Comparison of ENCODE assay signal across 16 mouse cellular contexts in genomic region chr1:177267645-177268044, GRCm38 (mm10).
"Had no signal": no experiment of that assay in that cellular context is flagged by ENCODE, and none has a peak within 500 bp of the region (broad histone marks: within the 10 kb centered on the region; RNA-seq: fewer than 3 reads in every experiment).

No protein-coding gene starts in this region.

- DNase-seq: kidney, adult 8-10 months; kidney, postnatal 25 days; layer of hippocampus, adult 9-11 months; midbrain, embryonic 14.5 days; retina, postnatal 1 day; right cerebral cortex, postnatal 14 days; thymus, adult 2 months; thymus, postnatal 25 days had no signal

- H3K36me3 ChIP-seq: limb, embryonic 12.5 days; lung, embryonic 15.5 days; midbrain, embryonic 10.5 days; neural tube, embryonic 15.5 days; stomach, embryonic 15.5 days had no signal

- H3K27me3 ChIP-seq: limb, embryonic 12.5 days; lung, embryonic 15.5 days; neural tube, embryonic 15.5 days; stomach, embryonic 15.5 days had no signal

- H3K9ac ChIP-seq: limb, embryonic 12.5 days; lung, embryonic 15.5 days; neural tube, embryonic 15.5 days; stomach, embryonic 15.5 days had no signal

- H3K27ac ChIP-seq: limb, embryonic 12.5 days; lung, embryonic 15.5 days; midbrain, embryonic 10.5 days; neural tube, embryonic 15.5 days; stomach, embryonic 15.5 days had no signal

- H3K9me3 ChIP-seq: limb, embryonic 12.5 days; lung, embryonic 15.5 days; midbrain, embryonic 10.5 days; neural tube, embryonic 15.5 days; stomach, embryonic 15.5 days had no signal

- ATAC-seq: inflammation-experienced regulatory T-cells, adult 6 months; intestine, postnatal 0 days had no signal

- H3K4me1 ChIP-seq: lung, embryonic 15.5 days; neural tube, embryonic 15.5 days; stomach, embryonic 15.5 days had no signal

- H3K4me3 ChIP-seq: limb, embryonic 12.5 days; lung, embryonic 15.5 days; midbrain, embryonic 10.5 days; myocyte; neural tube, embryonic 15.5 days; stomach, embryonic 15.5 days had no signal

- H3K4me2 ChIP-seq: limb, embryonic 12.5 days; lung, embryonic 15.5 days; neural tube, embryonic 15.5 days; stomach, embryonic 15.5 days had no signal
